Mouse (Mus musculus): ENCODE data around the gene Bmi1. TPM values are rescaled to one million over a fixed set of nuclear protein-coding genes. Genes with fewer than 3 reads are reported as not detected.

Bmi1 gene
- polyA plus RNA-seq, 1 experiment from 2014 or later = 40.6 TPM

- no peak for DNase-seq (ENCODE audit: low spot score)
- Histone ChIP-seq H3K9me3 (ENCODE audit: control insufficient read depth, low read length) (no peaks in the 10 kb centered on the region), H3K27me3 (ENCODE audit: control insufficient read depth, insufficient read depth, low read length) (peaks cover 62% of the 10 kb centered on the region), H3K4me2 (replicated peaks; ENCODE audit: low read depth, low read length) (peak overlapping the region; percentile 82), H3K27ac (ENCODE audit: low read depth, low read length) (no peak overlapping the region), H3K36me3 (ENCODE audit: control insufficient read depth, insufficient read depth, low read length) (no peaks in the 10 kb centered on the region), H3K4me1 (replicated peaks; ENCODE audit: control insufficient read depth, insufficient read depth, low read length) (peaks cover 9% of the 10 kb centered on the region), H3K4me3 (ENCODE audit: low read depth, low read length) (no peak overlapping the region), H3K9ac (ENCODE audit: low read depth, low read length) (no peak overlapping the region)
- no peak for ATAC-seq (ENCODE audit: low FRiP score)
- WGBS = 2% methylated on average over 9 of the region's 9 CpGs
Measured at GRCm38 (mm10) chr2:18690756-18691155, 13.9 kb downstream of the Bmi1 start.

GRCm38 (mm10) chr2:18692031-18692430, 15.2 kb downstream of the Bmi1 start:
- no peak for ATAC-seq (ENCODE audit: low FRiP score)
- Histone ChIP-seq H3K27me3 (ENCODE audit: control insufficient read depth, insufficient read depth, low read length) (peaks cover 59% of the 10 kb centered on the region), H3K4me1 (replicated peaks; ENCODE audit: control insufficient read depth, insufficient read depth, low read length) (peaks cover 9% of the 10 kb centered on the region), H3K27ac (ENCODE audit: low read depth, low read length) (no peak overlapping the region), H3K4me2 (replicated peaks; ENCODE audit: low read depth, low read length) (no peak overlapping the region), H3K36me3 (ENCODE audit: control insufficient read depth, insufficient read depth, low read length) (no peaks in the 10 kb centered on the region), H3K4me3 (ENCODE audit: low read depth, low read length) (no peak overlapping the region), H3K9ac (ENCODE audit: low read depth, low read length) (no peak overlapping the region), H3K9me3 (ENCODE audit: control insufficient read depth, low read length) (no peaks in the 10 kb centered on the region)
- DNase-seq (ENCODE audit: low spot score) = peak; percentile 33

GRCm38 (mm10) chr2:18692548-18692947, 15.7 kb downstream of the Bmi1 start:
- H3K27me3 ChIP-seq (ENCODE audit: control insufficient read depth, insufficient read depth, low read length) = peaks cover 54% of the 10 kb centered on the region
- ATAC-seq (ENCODE audit: low FRiP score) = no peak
- no peak overlapping the region for H3K4me2 ChIP-seq (replicated peaks; ENCODE audit: low read depth, low read length)
- H3K36me3 ChIP-seq (ENCODE audit: control insufficient read depth, insufficient read depth, low read length) = no peaks in the 10 kb centered on the region
- no peaks in the 10 kb centered on the region for H3K9me3 ChIP-seq (ENCODE audit: control insufficient read depth, low read length)
- no peak overlapping the region for H3K9ac ChIP-seq (ENCODE audit: low read depth, low read length)
- peaks cover 9% of the 10 kb centered on the region for H3K4me1 ChIP-seq (replicated peaks; ENCODE audit: control insufficient read depth, insufficient read depth, low read length)
- no peak overlapping the region for H3K27ac ChIP-seq (ENCODE audit: low read depth, low read length)
- 0% methylated on average over 1 of the region's 1 CpGs for WGBS
- peak; percentile 16 for DNase-seq (ENCODE audit: low spot score)
- H3K4me3 ChIP-seq (ENCODE audit: low read depth, low read length) = no peak overlapping the region

- H3K4me1 ChIP-seq (replicated peaks; ENCODE audit: control insufficient read depth, insufficient read depth, low read length) = peaks cover 9% of the 10 kb centered on the region
- peak overlapping the region; percentile 98 for H3K4me2 ChIP-seq (replicated peaks; ENCODE audit: low read depth, low read length)
- no peaks in the 10 kb centered on the region for H3K36me3 ChIP-seq (ENCODE audit: control insufficient read depth, insufficient read depth, low read length)
- under 1% methylated on average over 5 of the region's 5 CpGs for WGBS
- H3K9me3 ChIP-seq (ENCODE audit: control insufficient read depth, low read length) = no peaks in the 10 kb centered on the region
- no peak overlapping the region for H3K27ac ChIP-seq (ENCODE audit: low read depth, low read length)
- no peak for ATAC-seq (ENCODE audit: low FRiP score)
- peaks cover 55% of the 10 kb centered on the region for H3K27me3 ChIP-seq (ENCODE audit: control insufficient read depth, insufficient read depth, low read length)
- no peak overlapping the region for H3K9ac ChIP-seq (ENCODE audit: low read depth, low read length)
- peak overlapping the region; percentile 56 for H3K4me3 ChIP-seq (ENCODE audit: low read depth, low read length)
- no peak for DNase-seq (ENCODE audit: low spot score)
Measured at GRCm38 (mm10) chr2:18693491-18693870, 16.7 kb downstream of the Bmi1 start.

GRCm38 (mm10) chr2:18693871-18694610, 17.2 kb downstream of the Bmi1 start, which contains the start of gene Spag6:
Gene Spag6, plus strand, starts transcription at chr2:18694032.
- WGBS = under 1% methylated on average over 47 of the region's 61 CpGs
- H3K4me3 ChIP-seq (ENCODE audit: low read depth, low read length) = peak within 1 kb of the TSS; percentile 56
- peak; percentile 79 for ATAC-seq (ENCODE audit: low FRiP score)

GRCm38 (mm10) chr2:18694611-18694950, 17.8 kb downstream of the Bmi1 start:
- ATAC-seq (ENCODE audit: low FRiP score) (peak; percentile 63), DNase-seq (ENCODE audit: low spot score) (no peak)
- Histone ChIP-seq H3K27ac (ENCODE audit: low read depth, low read length) (peak overlapping the region; percentile 80; the same call in 1 of the 2 replicates), H3K4me1 (replicated peaks; ENCODE audit: control insufficient read depth, insufficient read depth, low read length) (peaks cover 3% of the 10 kb centered on the region; the same call in 1 of the 2 replicates), H3K27me3 (ENCODE audit: control insufficient read depth, insufficient read depth, low read length) (peaks cover 52% of the 10 kb centered on the region), H3K36me3 (ENCODE audit: control insufficient read depth, insufficient read depth, low read length) (no peaks in the 10 kb centered on the region), H3K9me3 (ENCODE audit: control insufficient read depth, low read length) (no peaks in the 10 kb centered on the region), H3K4me3 (ENCODE audit: low read depth, low read length) (peak overlapping the region; percentile 56), H3K4me2 (replicated peaks; ENCODE audit: low read depth, low read length) (peak overlapping the region; percentile 98), H3K9ac (ENCODE audit: low read depth, low read length) (peak overlapping the region; percentile 88)
- WGBS = 0% methylated on average over 20 of the region's 20 CpGs

More at GRCm38 (mm10) chr2:18693871-18694610, 17.2 kb downstream of the Bmi1 start, which contains the start of gene Spag6:
- H3K27ac ChIP-seq (ENCODE audit: low read depth, low read length) = peak within 1 kb of the TSS; percentile 80
- H3K9me3 ChIP-seq (ENCODE audit: control insufficient read depth, low read length) = no peaks in the 10 kb centered on the region
- H3K9ac ChIP-seq (ENCODE audit: low read depth, low read length) = peak within 1 kb of the TSS; percentile 88
- peak within 1 kb of the TSS; percentile 98 for H3K4me2 ChIP-seq (replicated peaks; ENCODE audit: low read depth, low read length)
- no peaks in the 10 kb centered on the region for H3K36me3 ChIP-seq (ENCODE audit: control insufficient read depth, insufficient read depth, low read length)
- H3K27me3 ChIP-seq (ENCODE audit: control insufficient read depth, insufficient read depth, low read length) = peaks cover 55% of the 10 kb centered on the region
- H3K4me1 ChIP-seq (replicated peaks; ENCODE audit: control insufficient read depth, insufficient read depth, low read length) = peaks cover 7% of the 10 kb centered on the region
- peak; percentile 84 for DNase-seq (ENCODE audit: low spot score)

- Histone ChIP-seq H3K4me3 (ENCODE audit: low read depth, low read length) (no peak overlapping the region), H3K9me3 (ENCODE audit: control insufficient read depth, low read length) (no peaks in the 10 kb centered on the region), H3K27me3 (ENCODE audit: control insufficient read depth, insufficient read depth, low read length) (peaks cover 52% of the 10 kb centered on the region), H3K4me1 (replicated peaks; ENCODE audit: control insufficient read depth, insufficient read depth, low read length) (no peaks in the 10 kb centered on the region), H3K4me2 (replicated peaks; ENCODE audit: low read depth, low read length) (no peak overlapping the region), H3K27ac (ENCODE audit: low read depth, low read length) (no peak overlapping the region), H3K36me3 (ENCODE audit: control insufficient read depth, insufficient read depth, low read length) (no peaks in the 10 kb centered on the region), H3K9ac (ENCODE audit: low read depth, low read length) (no peak overlapping the region)
- no peak for ATAC-seq (ENCODE audit: low FRiP score)
- 2% methylated on average over 8 of the region's 8 CpGs for WGBS
- no peak for DNase-seq (ENCODE audit: low spot score)
Measured at GRCm38 (mm10) chr2:18695163-18695562, 18.3 kb downstream of the Bmi1 start.

- ATAC-seq (ENCODE audit: low FRiP score) (no peak), DNase-seq (ENCODE audit: low spot score) (peak; percentile 45)
- H3K27ac ChIP-seq (ENCODE audit: low read depth, low read length) = no peak overlapping the region
- no peaks in the 10 kb centered on the region for H3K4me1 ChIP-seq (replicated peaks; ENCODE audit: control insufficient read depth, insufficient read depth, low read length)
- no peaks in the 10 kb centered on the region for H3K9me3 ChIP-seq (ENCODE audit: control insufficient read depth, low read length)
- H3K4me3 ChIP-seq (ENCODE audit: low read depth, low read length) = no peak overlapping the region
- H3K27me3 ChIP-seq (ENCODE audit: control insufficient read depth, insufficient read depth, low read length) = peaks cover 52% of the 10 kb centered on the region
- H3K36me3 ChIP-seq (ENCODE audit: control insufficient read depth, insufficient read depth, low read length) = no peaks in the 10 kb centered on the region
- H3K9ac ChIP-seq (ENCODE audit: low read depth, low read length) = no peak overlapping the region
- WGBS = 5% methylated on average over 7 of the region's 7 CpGs
- no peak overlapping the region for H3K4me2 ChIP-seq (replicated peaks; ENCODE audit: low read depth, low read length)
Measured at GRCm38 (mm10) chr2:18695629-18696150, 18.9 kb downstream of the Bmi1 start.
